Mouse (Mus musculus) WW6 (cell line): ENCODE results near the gene Csmd2.

ENCODE experiments used
- DNase-seq: peaks from one replicate; pipeline ENCODE4 v3.0.0-alpha.2; 2013; ENCODE audit warnings: low read depth, low spot score

Csmd2 gene

DNA sequence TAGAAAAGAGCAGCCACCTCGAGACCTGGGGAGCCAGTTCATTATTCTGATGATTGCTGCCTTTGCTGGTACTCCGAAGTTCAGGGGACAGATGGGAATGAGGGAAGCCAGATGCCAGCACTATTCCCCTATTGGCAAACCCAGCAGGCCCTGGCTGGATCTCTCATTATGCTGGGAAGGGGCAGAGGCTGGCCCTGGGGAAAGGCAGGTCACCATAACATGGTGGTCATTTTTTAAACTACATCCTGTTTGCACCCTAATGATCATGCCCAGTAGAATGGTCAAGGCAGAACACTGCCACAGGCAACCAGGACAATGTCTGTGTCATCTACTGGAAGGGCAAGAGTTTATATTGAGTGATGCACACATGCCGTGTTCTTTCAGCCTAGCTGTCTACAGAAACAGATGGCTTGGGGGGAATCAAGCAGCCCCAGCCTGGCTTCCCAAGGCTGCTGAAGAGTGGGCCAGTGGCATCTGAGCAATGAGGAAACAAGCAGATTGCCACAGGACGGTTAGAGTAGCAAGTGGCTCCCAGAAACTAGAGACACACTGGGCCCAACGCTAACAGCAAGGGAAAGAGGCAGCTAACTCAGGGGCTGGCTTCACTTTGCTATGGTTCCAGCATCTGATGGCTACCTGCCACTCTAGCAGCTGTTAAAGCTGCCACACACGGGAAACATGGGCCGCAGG lies 424.4 kb downstream of the Csmd2 start:
- no peak for DNase-seq

DNA sequence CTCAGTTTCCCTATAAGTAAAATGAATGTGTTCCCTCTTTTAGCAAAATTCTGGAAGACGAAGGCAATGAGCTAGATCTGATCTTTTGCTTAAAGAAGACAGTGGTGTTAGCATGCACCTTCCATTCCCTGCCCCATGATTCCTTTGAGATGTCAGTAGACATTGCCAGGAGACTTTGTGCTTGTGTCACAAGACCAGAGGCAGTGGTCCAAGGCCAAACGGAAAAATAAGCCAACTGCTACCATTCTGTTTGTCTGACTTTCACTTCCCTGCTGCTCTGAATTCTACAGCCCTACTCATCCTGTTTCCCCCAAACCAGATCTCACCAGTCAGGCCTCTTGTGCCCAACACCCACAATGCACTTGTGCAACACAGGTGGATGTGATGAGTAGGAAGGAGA lies 427.1 kb downstream of the Csmd2 start:
- DNase-seq: no peak

DNA sequence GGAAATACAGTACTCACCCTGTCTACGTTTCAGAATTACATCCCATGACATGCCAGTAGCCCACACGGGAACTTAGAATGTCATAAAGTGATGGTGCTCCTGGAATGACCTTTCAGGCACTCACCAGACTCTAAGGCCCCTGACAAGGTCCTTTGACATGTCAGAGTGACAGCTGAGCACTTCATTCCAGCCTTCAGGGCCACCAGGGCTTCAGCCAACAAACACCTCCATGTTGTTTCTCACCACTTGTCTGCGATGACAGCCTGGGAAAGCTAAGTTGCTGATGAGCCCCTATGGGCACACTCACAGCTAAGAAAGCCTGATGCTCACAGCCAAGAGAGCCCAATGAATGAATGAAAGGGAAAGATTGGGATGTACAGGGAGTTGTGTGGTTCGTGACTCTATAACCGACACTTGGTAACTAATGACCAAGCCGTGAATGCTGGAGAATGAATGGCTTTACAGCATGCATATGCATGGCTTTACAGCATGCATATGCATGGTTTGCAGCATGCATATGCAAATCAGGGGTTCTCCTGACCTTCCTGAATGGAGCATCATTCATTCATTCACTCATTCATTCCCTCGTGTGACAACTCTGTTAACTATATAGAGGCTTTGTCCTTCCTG lies 432.4 kb downstream of the Csmd2 start:
- no peak for DNase-seq

DNA sequence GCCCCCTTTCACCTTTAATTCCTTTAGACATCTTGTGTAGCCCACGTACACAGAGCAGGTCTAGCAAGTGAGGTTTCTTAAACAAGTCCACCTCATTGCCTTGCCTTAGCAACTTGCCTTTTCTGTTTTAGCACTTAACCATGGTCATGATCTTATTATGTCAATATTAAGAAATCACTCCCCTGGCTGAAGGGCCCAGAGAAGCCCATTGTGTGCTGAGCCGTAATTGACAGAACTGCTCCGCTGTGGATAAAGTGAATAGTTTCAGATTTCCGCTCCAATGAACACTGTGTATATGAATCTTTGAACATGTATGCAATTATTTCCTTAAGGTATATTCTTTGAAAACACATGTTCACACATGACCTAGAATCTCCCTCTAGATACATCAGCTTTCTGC lies 434.8 kb downstream of the Csmd2 start:
- no peak for DNase-seq

DNA sequence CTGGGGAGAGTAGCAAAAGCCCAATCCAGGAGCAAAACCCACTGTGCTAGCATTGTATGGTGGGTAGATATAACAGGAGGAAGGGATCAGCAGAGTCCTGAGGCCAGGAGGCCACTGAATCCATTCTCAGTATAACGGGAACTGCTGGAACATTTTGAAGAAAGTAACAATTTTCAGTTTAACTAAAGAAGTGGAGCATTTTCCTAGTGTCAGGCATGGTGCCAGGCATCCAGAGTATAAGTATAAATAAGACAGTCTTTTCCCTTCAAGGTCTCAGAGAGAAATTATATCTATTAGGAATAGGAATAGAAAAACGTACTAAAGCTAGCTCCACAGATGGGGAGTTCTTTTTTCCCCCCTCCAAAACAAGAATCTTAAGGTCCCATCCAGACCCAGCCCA lies 437.7 kb downstream of the Csmd2 start:
- DNase-seq: no peak

DNA sequence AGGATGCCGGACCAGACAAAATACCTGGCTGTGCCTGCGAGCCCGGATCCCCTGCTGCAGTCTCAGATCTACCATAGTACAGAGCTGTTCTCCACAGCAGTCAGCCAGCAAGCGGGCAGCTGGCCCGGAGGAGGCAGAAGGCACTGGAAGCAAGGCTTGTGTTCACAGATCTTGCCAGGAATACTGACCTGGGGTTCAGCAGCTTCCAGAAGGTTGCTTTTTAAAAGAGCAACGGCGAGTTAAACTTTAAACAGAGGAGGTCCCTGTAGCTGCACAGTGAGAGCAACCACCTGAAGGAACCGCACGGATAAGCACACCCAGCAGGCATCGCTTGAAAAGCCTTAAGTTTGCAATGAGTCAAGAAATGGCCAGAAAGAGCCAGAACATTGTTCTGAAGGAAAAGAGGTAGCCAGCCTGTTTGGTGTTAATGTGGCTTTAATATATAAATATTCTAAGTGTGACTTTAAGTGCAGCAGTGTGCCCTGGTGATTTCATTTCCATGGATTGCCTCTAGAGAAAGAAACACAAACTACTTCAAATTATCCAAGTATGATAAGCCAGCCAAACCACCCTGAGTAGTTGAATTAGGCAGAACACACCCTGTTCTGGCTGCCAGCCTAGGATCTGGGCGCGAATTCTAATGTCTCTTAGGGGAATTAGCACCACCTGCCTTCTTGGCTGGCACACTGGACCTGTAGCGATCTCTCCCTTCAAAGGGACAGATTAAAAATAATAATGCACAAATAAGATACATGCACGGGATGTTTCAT lies 439.8 kb downstream of the Csmd2 start:
- DNase-seq: no peak

DNA sequence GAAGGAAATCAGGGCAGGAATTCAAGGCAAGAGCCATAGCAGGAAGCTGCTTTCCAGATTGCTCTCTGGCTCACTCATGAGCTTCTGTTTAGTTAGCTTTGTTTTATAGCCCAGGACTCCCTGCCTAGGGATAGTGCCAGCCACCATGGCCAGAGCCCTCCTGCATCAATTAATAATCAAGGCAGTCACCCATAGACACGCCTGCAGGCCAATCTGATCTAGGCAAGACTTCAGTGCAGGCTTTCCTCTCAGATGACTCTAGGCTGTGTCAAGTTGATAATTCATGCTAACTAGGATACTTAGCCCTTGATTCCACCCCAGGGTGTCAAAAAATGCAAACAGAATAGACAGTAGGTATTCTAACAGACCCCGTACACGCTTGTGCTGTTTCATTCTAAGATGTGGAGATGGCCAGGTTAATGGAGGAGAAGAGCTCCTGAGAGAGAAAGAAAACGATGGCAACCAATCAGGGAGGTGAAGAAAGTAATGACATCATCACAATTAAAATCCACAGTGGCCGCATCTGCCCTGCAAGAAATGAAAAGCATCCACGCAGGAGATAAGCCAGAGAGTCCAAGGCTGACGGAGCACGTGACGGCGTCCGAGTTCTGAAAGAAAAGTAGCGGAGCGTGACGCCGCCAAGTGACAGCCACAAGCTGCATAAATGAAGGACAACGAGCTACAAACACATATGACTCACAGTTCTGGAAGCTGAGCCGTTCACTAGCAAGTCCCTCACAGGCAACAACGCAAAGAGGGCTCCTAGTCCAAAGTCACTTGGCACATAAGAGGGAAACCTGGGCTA lies 440.8 kb downstream of the Csmd2 start:
- no peak for DNase-seq

DNA sequence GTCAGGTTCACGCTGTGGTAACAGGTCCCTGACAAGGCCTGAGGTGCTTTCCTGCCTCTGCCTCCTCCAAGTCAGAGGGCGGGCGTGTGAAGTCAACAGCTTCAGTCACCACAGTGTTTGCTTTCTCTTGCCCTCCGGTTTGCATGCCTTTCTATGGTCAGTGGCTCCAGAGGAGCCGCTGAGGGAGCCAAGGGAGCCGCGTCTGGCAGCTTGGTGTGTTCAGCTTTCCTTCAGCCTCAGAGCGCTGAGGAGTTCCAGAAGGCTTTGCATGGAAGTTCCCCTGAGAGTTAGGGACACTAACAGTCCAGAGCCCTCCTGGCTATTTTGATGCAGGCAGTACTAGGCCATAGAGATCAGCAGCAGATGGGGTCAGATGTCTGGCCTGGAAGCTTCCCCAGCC lies 441.9 kb downstream of the Csmd2 start:
- no peak for DNase-seq

DNA sequence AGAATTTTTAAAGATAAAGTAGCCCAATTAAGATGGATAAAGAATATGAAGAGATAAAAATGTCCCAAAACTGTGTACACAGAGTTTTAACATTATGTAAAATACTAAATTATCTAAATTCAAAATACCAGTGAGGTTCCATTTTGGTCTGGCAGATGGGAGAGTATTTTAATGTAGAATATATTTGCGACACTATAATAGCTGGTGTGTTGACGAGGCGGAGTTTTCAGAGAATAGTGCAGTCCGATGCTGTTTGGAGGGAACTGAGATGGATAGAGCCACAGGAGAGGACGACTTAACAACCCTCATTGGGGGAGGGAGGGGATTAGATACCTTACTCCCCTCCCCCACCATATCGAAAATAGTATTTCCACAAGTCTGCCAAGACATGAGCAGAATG lies 452.9 kb downstream of the Csmd2 start:
- no peak for DNase-seq

DNA sequence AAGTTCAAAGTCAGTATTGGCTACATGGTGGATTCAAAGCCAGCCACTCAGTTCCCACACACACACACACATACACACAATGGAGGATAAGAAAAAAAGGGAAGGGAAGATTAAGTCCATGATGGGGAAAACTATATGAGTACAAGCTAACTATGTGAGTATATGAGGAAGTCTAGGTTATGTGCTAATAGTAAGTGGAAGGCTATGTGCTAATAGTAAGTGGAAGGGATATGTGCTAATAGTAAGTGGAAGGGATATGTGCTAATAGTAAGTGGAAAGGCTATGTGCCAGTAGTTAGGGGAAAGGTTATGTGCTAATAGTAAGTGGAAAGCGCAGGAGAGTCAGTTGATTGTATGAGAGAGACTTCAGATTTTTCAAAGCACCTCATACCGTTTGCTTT lies 453.6 kb downstream of the Csmd2 start:
- no peak for DNase-seq

DNA sequence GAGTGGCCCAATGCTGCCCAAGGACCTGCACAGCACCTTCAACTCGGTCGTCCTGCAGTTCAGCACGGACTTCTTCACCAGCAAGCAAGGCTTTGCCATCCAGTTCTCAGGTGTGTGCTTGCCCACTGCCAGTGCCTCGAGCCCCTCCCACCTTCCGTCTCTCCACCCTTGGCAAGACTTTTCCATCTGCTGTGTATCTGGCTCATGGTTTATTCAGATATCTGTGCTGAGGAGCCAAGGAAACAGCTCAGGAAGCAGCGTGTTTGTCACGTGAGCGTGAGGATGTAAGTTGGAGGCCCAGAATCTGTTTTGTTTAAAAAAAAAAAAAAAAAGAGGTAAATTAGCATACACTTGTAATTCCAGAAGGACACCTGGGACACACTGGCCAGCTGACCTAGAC lies 455.1 kb downstream of the Csmd2 start:
- DNase-seq: no peak

DNA sequence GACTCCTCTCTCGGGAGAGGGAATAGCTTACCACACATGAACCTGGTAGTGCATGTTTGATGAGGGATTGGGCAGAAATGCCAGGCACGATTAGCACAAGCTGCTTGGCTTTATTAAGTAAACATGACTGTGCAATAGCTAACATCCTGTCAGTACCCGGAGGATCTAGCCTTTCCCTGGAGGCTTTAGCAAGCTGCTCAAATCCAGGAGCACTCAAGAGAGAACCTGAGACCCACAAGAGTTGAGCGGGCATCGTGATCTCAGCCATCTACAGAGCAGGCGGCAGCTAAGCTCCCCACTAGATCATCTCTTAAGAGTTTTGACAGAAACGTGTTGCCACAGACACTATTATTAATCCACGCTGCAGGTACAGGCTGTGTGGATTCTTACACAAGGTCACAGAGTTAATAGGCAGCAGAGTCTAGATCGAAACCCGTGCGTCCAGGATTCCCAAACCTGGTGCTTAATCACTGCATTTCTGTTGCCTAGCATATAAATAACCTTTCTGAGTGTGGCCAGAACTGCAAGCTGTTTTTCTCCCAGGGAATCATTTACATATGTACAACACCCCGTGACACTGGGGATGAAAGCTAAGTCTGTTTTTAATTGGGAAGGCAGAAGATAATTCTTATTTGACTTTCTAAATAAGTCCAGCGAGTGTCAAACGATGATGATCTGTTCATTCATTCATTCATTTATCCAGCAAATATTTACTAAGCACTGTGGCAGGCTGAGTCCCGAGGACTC lies 458.0 kb downstream of the Csmd2 start:
- DNase-seq: no peak

DNA sequence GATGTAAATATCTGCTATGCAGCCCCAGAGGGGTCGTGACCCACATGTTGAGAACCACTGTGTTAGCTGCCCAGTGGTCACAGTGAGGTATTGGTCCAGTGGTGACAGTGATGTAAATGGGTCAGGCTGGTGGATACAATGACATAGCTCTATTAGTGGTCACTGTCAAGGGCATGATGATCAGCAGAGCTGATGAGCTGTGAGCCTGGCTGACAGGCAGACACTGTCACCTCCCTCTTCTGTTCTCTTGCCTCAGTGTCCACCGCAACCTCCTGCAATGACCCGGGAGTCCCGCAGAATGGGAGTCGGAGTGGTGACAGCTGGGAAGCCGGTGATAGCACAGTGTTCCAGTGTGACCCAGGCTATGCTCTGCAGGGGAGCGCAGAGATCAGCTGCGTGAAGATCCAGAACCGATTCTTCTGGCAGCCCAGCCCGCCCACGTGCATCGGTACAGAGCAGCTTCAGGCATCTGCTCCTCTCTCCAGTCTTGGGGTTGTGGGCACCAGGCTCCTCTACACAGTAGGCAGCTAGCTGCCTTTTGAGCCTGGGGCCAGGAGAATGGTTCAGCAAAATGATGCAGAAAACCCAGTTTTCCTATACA lies 461.3 kb downstream of the Csmd2 start:
- DNase-seq: no peak

DNA sequence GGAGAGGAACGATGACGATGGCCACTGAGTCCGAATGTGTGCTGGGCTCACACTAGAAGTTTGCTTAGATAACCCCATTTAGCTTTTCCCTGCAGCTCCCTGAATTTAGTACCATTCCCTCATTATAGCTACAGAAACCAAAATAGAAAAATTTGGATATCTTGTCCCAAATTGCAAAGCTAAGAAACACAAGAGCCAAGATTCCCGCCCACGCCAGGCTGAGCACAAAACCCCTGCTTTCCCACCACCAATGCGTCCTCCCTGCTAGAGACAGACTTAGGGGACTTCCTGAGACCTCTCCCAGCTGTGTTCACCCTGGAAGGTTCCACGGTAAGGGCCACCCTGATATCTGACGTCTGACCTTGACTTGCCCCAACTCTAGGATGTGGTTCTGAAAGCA lies 462.5 kb downstream of the Csmd2 start:
- DNase-seq: no peak

DNA sequence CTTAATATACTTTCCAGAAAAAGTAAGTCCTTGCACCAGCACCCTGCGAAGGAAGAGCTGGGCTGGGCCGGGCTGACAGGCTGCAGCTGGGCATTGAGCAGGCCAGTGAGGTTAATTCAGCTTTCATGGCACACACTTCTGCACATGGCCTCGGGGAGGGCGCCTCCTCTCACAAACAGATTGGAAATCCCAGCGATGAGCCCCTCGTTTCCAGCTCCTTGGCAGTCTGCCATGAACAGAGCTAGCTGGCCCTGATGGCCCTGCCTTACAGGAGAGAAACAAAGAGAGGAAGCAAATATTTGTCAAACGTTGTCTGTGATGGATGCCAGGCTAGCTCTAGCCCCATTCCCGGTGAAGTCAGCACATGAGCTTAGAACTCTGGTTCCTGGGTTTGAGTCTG lies 463.3 kb downstream of the Csmd2 start:
- DNase-seq: no peak

DNA sequence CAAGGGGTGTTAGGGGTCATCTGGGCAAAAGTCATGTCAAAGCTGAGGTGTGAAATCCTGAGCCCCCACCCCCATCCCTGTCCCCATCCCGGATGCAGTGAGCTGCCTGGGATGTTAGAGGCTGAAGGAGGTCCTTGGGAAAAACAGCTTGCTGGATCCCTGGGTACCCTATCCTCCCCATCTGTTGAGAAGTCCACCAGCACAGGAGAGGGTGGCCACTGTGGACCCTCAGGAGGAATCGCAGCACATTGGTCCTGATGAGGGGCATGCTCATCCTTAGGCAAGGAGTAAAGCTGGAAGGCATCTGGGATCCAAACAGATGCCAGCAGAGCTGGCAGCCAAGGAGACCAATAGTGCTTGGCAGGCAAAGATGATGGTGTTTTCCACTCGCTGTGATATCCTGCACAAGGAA lies 463.7 kb downstream of the Csmd2 start:
- DNase-seq: no peak

DNA sequence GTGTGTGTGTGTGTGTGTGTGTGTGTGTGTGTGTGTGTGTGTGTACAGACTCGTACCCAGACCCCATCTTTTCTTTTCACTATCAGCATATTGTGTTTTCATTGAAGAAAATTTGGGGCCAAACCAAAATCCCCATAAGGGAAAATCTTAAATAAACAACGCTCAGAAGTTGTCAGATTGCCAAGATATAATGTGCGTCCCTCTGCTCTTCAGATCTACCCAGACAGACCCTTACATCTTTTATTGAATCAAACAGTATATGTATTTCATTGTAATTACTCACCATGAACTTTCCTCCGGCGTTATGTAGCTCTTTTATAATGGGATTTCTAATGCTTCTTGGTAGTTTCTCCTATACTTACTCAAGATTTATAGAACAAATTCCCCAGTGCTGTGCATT lies 479.1 kb downstream of the Csmd2 start:
- no peak for DNase-seq

DNA sequence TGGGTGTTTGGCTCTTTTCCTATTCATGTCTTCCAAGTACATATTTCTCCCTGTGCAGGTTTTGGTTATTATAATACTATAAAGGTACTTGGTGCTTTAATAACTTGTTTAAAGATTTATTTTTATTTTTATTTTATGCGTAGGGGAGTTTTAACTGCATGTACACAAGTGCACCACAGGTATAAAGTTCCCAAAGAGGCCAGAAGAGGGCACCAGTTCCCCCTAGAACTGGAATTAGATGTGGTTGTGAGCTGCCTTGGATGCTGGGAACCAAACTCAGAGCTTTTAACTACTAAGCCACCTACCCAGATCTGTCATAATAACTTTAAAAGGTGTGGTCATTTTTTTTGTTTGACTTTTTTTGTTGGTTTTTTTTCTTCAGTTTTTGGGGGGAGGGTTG lies 480.4 kb downstream of the Csmd2 start:
- DNase-seq: peak; percentile 7

DNA sequence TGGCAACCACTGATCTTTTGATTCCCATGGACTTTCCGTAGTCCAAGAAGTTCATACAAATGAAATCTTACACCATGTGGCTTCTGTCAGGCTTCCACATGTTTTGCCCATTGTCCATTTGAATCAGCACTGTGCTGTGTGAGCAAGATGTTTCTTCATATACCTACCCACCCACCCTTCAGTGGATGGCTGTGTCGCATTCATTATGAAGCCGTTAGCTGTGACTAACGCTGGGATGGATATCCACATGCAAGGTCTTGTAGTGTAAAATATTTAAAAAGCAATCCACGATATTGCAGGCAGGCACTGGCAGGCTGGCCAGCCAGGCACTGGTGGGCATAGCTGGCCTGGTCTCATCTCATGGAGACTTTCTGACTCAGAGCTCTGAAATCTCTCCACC lies 488.6 kb downstream of the Csmd2 start:
- no peak for DNase-seq

DNA sequence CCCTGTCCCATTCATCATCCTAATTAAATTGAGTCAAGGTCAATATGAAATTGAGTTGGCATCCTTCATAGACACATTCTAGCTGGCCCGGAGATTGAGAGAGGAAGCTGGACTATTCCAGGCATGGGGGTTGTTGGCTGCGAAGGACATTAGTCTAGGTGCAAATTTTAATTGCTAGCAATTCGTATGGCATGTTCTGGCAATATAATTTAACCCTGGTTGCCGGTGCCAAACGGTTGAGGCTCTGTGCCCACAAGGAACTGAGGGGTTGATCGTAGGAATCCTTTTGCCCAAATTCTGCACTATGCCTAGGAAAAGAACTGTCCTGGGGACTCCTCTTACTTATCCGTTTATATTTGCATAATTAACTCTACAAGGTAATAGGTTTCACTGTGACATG lies 496.2 kb downstream of the Csmd2 start:
- no peak for DNase-seq

DNA sequence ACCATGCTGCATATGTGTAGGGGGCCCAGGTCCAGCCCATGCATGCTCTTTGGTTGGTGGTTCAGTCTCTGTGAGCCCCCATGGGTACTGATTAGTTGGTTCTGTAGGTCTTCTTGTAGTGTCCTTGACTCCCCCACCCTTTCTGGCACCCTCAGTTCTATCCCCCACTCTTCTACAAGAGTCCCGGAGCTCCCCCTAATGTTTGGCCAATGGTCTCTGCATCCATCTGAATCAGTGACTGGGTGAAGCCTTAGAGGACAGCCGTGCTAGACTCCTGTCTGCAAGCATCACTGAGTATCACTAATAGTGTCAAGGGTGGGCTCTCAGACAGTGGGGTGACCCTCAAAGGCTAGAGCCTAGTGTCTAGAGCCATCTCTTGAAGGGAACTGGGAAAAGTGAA lies 497.0 kb downstream of the Csmd2 start:
- no peak for DNase-seq
